Mouse (Mus musculus): ENCODE measurements around the gene Med11.
"Not testable (repeated sequence)": the region's sequence is repeated elsewhere in the genome, so short reads cannot be mapped to it uniquely, and the experiment has no call there.

Med11 gene

GRCm38 (mm10) chr11:70447373-70447772 is 4.3 kb upstream of the Med11 start:
- no peak for DNase-seq (ENCODE audit: low read depth, low spot score)

DNA sequence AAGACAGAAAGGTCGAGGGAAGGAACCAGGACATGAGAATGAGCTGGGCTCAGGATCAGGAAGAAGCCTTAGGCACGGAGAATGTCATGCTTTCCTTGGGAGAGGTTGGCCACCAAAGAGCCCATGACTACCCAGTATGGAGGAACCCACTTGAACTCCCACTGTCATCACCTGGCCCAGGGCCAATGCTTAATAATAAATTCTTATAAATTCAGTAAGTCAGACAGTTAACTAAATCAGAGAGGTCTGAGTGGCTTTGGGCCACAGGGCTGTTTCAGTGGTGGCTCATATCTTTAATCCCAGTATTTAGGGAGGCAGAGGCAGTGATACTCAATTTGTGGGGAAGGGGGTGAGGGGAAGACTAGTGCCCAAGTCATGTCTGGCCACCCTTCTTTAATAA is 793 bp upstream of the Med11 start:
- no peak for DNase-seq (ENCODE audit: low read depth, low spot score)

GRCm38 (mm10) chr11:70453261-70454044 is 1.7 kb downstream of the Med11 start:
- no peak for DNase-seq (ENCODE audit: low read depth, low spot score)

GRCm38 (mm10) chr11:70458688-70459600 is 7.2 kb downstream of the Med11 start, which contains the start of gene Zmynd15:
TSS of gene Zmynd15 (plus strand) at chr11:70459433.
- no peak for DNase-seq (ENCODE audit: low read depth, low spot score)

- peak; percentile 63 for DNase-seq (ENCODE audit: low read depth, low spot score)
Measured at GRCm38 (mm10) chr11:70459601-70460101, 7.9 kb downstream of the Med11 start, which contains the start of gene Cxcl16. TSS of gene Cxcl16 (minus strand) at chr11:70459984.

GRCm38 (mm10) chr11:70463970-70464369 is 12.3 kb downstream of the Med11 start:
- no peak for DNase-seq (ENCODE audit: low read depth, low spot score)

- no peak for DNase-seq (ENCODE audit: low read depth, low spot score)
Measured at GRCm38 (mm10) chr11:70465211-70465610, 13.5 kb downstream of the Med11 start.

DNA sequence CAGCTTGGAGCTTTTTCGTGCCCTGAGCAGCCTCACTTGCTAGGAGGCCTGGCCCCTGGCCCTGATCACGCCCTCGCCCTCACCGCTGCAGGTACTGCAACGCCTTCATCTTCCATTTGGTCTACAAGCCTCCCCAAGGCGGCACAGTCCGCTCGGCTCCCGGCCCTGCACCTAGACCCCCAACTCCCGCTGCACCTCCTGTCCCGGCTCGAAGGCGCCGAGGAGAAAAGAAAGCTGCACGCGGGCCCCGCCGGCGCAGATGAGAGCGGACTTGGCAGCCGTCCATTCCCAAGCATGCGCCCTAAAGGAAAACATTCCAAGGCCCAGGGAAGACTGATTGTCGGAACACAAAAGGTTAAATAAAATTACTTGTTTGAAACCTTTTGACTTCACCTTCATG is 14.1 kb downstream of the Med11 start:
- DNase-seq (ENCODE audit: low read depth, low spot score): peak; percentile 47

DNA sequence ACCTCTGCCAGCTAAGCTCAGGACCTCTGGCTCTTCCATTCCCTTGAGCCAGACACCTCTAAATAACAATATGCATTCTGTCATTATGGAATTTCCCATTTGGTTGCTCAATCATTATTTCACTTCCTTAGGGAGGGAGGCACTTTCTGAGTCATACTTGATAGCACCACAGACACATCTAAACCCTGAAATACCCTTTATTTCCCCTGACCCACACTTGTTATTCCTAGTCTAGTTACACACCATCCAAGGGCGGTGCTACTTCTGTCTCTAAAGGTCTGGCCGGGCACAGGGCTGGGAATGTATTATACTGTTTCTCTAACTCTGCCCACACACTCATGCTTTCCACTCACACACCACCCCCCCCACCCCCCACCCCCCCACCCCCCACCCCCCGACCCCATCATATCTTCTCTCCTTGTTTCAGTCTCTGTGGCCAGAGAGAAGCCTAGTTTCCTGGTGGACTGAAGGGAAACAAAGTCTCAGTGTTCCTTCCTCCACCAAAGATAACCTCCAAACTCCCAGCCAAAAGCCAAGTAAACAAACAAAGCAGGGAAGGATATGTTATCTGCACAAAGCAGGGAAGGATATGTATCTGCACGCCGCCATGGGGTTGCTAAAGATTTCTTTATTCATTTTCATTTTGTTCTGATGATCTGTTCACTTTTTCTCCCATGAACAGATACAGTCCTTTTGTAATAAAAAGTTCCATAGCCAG is 16.3 kb downstream of the Med11 start:
- DNase-seq (ENCODE audit: low read depth, low spot score): no peak

DNA sequence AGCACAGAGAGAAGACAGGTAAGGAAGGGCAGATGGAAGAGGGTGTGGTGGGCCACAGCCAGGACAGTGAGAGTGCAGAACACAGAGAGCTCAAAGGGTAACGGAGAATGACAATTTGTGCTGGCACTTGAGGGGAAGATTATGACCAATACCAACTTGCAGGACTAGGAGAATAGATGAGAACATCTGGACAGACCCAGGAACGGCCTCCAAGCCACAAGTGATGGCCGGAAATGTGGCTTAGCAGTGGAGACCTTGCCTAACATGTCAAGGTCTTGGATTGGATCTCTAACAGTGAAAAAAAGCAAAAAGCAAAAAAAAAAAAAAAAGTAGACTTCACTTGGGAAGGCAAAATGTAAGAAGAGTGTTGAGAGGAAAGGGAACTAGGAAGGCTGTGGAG is 18.0 kb downstream of the Med11 start:
- no peak for DNase-seq (ENCODE audit: low read depth, low spot score)

DNA sequence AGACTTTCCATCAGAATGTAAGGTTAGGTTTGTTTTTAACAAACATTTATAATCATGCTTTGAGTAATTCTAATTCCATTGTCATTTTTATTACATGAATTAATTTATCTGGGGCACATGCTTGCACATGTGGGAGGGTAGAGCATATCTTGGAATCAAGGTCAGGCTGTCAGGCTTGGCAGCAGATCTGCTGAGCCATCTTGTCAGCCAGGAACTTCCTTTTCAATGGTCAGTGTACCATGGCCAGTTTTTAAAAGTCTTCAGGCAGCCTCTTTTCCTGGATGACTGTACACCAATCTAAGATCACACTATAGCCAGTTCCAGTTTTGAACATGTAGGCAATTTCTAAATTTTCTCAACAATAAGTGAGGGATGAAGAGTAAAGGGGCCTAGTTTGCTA is 21.0 kb downstream of the Med11 start:
- DNase-seq (ENCODE audit: low read depth, low spot score): no peak

- not testable (repeated sequence) for DNase-seq (ENCODE audit: low read depth, low spot score)
Measured at GRCm38 (mm10) chr11:70473291-70473690, 21.6 kb downstream of the Med11 start.

GRCm38 (mm10) chr11:70474872-70475534 is 23.3 kb downstream of the Med11 start:
- DNase-seq (ENCODE audit: low read depth, low spot score): no peak

- DNase-seq (ENCODE audit: low read depth, low spot score): no peak
Measured at GRCm38 (mm10) chr11:70485498-70485897, 33.8 kb downstream of the Med11 start.

GRCm38 (mm10) chr11:70487816-70488215 is 36.1 kb downstream of the Med11 start:
- DNase-seq (ENCODE audit: low read depth, low spot score): no peak

DNA sequence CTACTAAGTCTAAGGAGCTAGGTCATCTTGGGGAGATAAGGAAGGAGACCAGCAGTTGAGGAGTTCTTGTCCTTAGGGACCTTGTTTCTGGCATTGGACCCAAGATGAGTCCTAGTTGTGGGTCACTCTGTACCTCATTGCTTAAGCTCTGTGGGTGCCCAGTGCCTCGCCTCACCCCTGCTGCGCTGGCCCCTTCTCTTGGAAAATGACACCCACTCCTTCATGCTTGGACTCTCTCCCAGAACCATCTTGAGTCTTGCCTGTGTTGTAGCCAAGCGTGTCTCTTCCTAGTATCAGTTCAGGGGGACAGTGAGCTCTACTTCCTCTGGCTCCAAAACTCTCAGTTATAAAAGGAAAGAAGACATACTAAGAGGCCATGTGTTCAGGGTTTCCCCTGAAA is 37.4 kb downstream of the Med11 start:
- DNase-seq (ENCODE audit: low read depth, low spot score): no peak

DNA sequence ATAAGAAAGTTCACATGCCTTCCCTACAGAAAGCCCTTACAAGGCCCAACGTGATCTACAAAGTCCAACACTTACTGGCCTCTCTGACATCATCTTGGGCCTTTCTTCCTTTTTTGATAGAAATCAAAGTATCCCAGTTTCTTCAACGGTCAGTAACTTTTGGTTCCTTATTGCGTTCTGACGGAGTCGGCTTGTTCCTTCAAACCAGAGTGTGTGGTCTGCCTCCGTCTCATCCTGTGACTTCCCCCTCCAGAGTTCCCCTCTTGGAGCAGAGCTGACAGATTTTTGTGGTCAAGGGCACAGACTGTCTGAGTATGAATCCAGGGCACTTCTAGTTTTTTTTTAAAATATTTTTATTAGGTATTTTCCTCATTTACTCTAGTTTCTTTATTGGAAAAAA is 38.0 kb downstream of the Med11 start:
- no peak for DNase-seq (ENCODE audit: low read depth, low spot score)

DNA sequence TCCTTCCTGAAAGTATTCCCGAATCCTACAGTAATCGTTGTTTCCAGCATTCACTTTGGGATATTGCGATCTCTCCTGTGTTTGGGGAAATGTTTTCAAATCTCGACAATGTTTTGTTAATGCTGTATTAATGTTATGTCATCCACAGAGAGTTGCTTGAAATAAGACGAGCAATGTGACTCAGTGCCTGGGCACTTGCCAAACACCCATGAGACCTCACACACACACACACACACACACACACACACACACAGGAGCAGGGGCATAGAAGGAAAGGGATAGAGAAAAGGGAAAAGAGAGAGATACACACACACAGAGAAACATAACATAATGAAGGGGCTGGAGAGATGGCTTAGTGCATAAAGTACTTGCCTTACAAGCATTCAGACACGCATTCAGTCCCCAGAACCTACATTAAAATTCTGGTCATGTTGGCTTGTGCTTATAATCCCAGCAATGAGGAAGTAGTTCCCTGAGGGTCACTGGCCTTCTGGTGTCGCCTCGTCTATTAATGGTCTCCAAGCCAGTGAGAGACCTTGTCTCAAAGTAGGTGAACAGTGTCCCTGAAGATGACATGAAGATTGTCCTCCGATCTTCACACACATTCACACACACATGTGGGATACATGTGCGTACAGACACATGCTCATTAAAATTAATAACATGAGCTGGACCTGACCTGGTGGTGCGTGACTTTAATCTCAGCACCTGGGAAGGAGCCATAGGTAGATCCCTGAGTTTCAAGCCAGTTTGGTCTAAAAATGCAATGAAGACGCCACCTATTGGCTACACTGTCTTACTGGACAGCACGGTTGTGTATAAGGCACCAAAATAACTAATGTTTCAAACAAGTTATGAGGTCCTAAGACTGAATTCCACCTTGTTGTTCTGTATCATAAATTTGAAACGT is 48.1 kb downstream of the Med11 start:
- no peak for DNase-seq (ENCODE audit: low read depth, low spot score)

- DNase-seq (ENCODE audit: low read depth, low spot score): no peak
Measured at GRCm38 (mm10) chr11:70500476-70500812, 48.7 kb downstream of the Med11 start.

DNA sequence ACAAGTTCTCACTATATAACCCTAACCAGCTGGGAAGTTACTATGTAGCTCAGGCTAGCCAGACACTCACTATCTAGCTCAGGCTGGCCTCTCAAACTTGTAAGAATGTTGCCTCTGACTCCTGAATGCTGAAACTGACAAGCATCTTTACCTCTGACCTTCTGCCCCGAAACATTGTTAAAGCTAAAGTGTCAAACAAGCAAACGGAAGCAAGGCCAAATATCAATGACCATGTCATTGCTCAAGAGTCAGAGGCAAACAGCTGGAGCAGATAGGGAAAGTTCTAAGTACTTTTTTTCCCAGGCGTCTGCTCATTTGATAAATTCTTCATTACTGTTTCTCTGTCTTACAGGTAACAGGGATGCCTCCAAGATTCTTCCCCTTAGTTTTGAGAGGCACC is 50.3 kb downstream of the Med11 start:
- DNase-seq (ENCODE audit: low read depth, low spot score): no peak

Data from ZHBTc4 (cell line).